Mouse (Mus musculus) midbrain, embryonic 15.5 days (tissue): ENCODE results near the gene Ech1. TPM values are rescaled to one million over a fixed set of nuclear protein-coding genes. Genes with fewer than 3 reads are reported as not detected.

ENCODE experiments used
- ATAC-seq: fragments of 200-750 bp; cut with Nextera tagmentation; replicated peaks from 2 replicates; pipeline ENCODE4 v1.8.0; 2017; ENCODE audit warnings: moderate TSS enrichment
- H3K27ac ChIP-seq: fragments of 300-500 bp; sonication (generic); 2 replicates; pipeline ENCODE4 v1.5.1; 2015; ENCODE audit warnings: mild to moderate bottlenecking, inconsistent platforms
- H3K27me3 ChIP-seq: fragments of 300-500 bp; sonication (generic); replicated peaks from 2 replicates; pipeline ENCODE4 v1.6.1; 2015; ENCODE audit warnings: inconsistent platforms
- H3K36me3 ChIP-seq: fragments of 300-500 bp; sonication (generic); replicated peaks from 2 replicates; pipeline ENCODE4 v1.6.1; 2015; ENCODE audit warnings: inconsistent platforms
- H3K4me1 ChIP-seq: fragments of 300-500 bp; sonication (generic); 2 replicates; pipeline ENCODE4 v1.6.1; 2015; ENCODE audit warnings: inconsistent platforms
- H3K4me2 ChIP-seq: fragments of 300-500 bp; sonication (generic); 2 replicates; pipeline ENCODE4 v1.6.1; 2015; ENCODE audit warnings: inconsistent platforms, mild to moderate bottlenecking, moderate library complexity
- H3K4me3 ChIP-seq: fragments of 300-500 bp; sonication (generic); 2 replicates; pipeline ENCODE4 v1.5.1; 2015; ENCODE audit warnings: mild to moderate bottlenecking, inconsistent platforms
- H3K9ac ChIP-seq: fragments of 300-500 bp; sonication (generic); 2 replicates; pipeline ENCODE4 v1.6.1; 2015; ENCODE audit warnings: mild to moderate bottlenecking, inconsistent platforms
- H3K9me3 ChIP-seq: fragments of 300-500 bp; sonication (generic); 2 replicates; pipeline ENCODE4 v1.6.1; 2016; ENCODE audit warnings: inconsistent platforms
- WGBS: fragments of 180-500 bp; shearing (Covaris S2); methylation state at CpG from one replicate; pipeline ENCODE4 v1.1.7; 2015; ENCODE audit warnings: mixed read lengths; 5-methylcytosine and 5-hydroxymethylcytosine counted together
- polyA plus RNA-seq: library from polyadenylated mRNA; unstranded; fragments of >200 nt; fragmentation: Nextera tagmentation; extraction: Ambion mirVana; gene quantifications from 2 replicates; pipeline ENCODE4 v1.2.1, GENCODE M21; 2015

Ech1 gene
- polyA plus RNA-seq, result 92.7 and 94.7 TPM in 2 replicates

DNA sequence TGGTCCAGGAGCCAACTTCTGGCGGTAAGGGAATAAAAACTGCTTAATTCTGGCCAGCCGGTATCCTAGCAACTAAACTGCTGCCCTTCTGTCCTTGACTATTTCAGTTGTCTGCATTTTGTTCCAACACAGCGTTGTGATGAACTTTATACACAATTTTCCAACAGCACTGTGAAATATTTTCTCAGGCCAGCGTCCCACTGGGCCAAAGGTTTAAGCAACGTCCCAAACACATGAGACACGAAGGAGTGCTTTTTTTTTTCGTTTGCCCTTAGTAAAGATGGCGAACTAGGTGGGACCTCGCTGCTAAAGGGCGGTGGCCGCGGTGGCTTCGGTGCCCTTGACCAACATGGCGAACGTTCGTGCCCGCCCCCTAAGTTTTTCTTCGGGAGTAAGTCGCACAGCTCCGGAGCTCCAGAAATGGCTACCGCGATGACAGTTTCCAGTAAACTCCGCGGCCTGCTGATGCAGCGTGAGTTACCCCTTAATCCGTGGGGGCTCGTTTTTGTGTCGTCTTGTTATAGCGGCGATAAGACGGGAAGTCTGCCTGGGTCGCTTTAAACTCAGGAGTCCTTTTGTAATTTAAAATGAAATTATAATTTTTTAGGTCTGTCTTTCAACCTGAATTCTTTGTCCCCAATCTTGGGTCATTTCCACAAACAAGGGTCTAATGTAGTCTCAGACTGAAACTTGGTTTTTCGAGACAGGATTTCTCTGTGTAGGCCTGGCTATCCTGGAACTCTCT lies at the start of gene Ech1:
Gene Ech1, plus strand, starts transcription at position 277 of the 745 bp plus-strand sequence.
- peak within 1 kb of the TSS; percentile 50 for H3K4me3 ChIP-seq
- H3K9ac ChIP-seq, result peak within 1 kb of the TSS; percentile 49
- peak within 1 kb of the TSS; percentile 59 for H3K4me2 ChIP-seq
- peaks cover 28% of the 10 kb centered on the region for H3K36me3 ChIP-seq
- H3K27me3 ChIP-seq, result no peaks in the 10 kb centered on the region
- peak; percentile 86 for ATAC-seq
- 2% methylated on average over 33 of the region's 33 CpGs for WGBS
- H3K4me1 ChIP-seq, result peaks cover 26% of the 10 kb centered on the region
- H3K9me3 ChIP-seq, result no peaks in the 10 kb centered on the region
- peak within 1 kb of the TSS; percentile 71 for H3K27ac ChIP-seq

- H3K4me2 ChIP-seq, result no peak overlapping the region
- H3K36me3 ChIP-seq, result peaks cover 8% of the 10 kb centered on the region; the same call in 1 of the 2 replicates
- no peak overlapping the region for H3K4me3 ChIP-seq
- peaks cover 4% of the 10 kb centered on the region; the same call in 1 of the 2 replicates for H3K4me1 ChIP-seq
- no peak for ATAC-seq
- 85% methylated on average over 9 of the region's 9 CpGs for WGBS
- no peak overlapping the region for H3K9ac ChIP-seq
- no peak overlapping the region for H3K27ac ChIP-seq
- no peaks in the 10 kb centered on the region for H3K9me3 ChIP-seq
- no peaks in the 10 kb centered on the region for H3K27me3 ChIP-seq
Observed at GRCm38 (mm10) chr7:28778825-28779224, 46.2 kb upstream of the Ech1 start.

DNA sequence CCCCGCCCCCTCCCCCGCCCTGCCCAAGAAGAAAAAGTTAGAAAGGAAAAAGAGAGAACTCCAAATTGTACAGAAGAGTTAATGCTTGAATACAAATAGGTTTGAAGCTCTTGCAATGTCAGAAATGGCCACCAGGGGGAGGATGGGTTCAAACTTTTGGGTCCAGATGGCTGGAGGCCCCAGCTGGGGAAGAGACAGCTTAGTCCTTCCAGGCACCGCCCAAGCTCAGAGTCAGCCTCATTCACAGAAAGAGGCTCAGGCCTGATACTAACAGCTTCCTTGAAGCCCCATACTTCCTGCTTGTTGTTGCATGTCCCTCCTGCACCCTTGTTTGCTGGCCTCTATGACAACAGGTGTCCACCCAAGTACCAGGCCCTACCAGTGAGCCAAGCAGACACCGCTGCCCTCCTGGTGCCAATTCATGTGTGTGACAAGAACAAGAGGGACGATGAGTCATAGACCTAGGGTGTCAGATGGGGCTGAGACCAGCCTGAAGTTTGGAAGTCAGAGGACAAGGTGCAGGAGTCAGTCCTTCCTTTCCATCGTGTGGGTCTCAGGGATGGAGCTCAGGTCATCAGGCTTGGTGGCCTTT lies 44.9 kb upstream of the Ech1 start:
- Histone ChIP-seq H3K9me3 (no peaks in the 10 kb centered on the region), H3K9ac (no peak overlapping the region), H3K36me3 (peaks cover 8% of the 10 kb centered on the region; the same call in 1 of the 2 replicates), H3K4me3 (no peak overlapping the region), H3K27ac (peak overlapping the region; percentile 31; the same call in 1 of the 2 replicates), H3K4me1 (peaks cover 4% of the 10 kb centered on the region; the same call in 1 of the 2 replicates), H3K27me3 (no peaks in the 10 kb centered on the region), H3K4me2 (no peak overlapping the region)
- 42% methylated on average over 6 of the region's 6 CpGs for WGBS
- peak; percentile 57; the same call in 1 of the 2 replicates for ATAC-seq

- Histone ChIP-seq H3K36me3 (peaks cover 8% of the 10 kb centered on the region; the same call in 1 of the 2 replicates), H3K4me1 (peaks cover 4% of the 10 kb centered on the region; the same call in 1 of the 2 replicates), H3K27ac (no peak overlapping the region), H3K9ac (no peak overlapping the region), H3K4me2 (no peak overlapping the region), H3K4me3 (no peak overlapping the region), H3K27me3 (no peaks in the 10 kb centered on the region), H3K9me3 (no peaks in the 10 kb centered on the region)
- no peak for ATAC-seq
- 80% methylated on average over 7 of the region's 7 CpGs for WGBS
Observed at GRCm38 (mm10) chr7:28780857-28781256, 44.2 kb upstream of the Ech1 start.

DNA sequence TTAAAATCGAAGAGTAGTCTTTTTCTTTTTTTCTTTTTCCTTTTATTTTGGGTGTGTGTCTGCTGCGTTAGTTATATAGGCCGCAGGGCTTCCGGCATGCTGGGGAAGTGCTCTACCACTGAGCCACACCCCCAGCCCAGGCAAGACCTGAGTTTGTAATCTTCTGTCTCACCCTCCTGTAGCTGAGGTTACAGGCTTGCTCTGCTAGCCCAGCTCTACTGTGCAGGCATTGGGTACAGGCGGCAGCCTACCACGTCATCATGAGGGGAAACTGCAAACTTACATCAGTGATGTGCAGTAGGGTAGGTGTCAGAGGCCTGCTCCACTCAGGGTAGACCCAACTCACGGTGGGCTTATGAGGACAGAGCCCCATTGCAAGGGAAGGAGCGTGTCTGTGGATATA lies 43.8 kb upstream of the Ech1 start:
- no peak overlapping the region for H3K4me3 ChIP-seq
- WGBS, result 92% methylated on average over 8 of the region's 8 CpGs
- no peak overlapping the region for H3K27ac ChIP-seq
- no peak overlapping the region for H3K9ac ChIP-seq
- ATAC-seq, result no peak
- no peaks in the 10 kb centered on the region for H3K27me3 ChIP-seq
- H3K4me2 ChIP-seq, result no peak overlapping the region
- H3K36me3 ChIP-seq, result peaks cover 8% of the 10 kb centered on the region; the same call in 1 of the 2 replicates
- peaks cover 4% of the 10 kb centered on the region; the same call in 1 of the 2 replicates for H3K4me1 ChIP-seq
- H3K9me3 ChIP-seq, result no peaks in the 10 kb centered on the region

DNA sequence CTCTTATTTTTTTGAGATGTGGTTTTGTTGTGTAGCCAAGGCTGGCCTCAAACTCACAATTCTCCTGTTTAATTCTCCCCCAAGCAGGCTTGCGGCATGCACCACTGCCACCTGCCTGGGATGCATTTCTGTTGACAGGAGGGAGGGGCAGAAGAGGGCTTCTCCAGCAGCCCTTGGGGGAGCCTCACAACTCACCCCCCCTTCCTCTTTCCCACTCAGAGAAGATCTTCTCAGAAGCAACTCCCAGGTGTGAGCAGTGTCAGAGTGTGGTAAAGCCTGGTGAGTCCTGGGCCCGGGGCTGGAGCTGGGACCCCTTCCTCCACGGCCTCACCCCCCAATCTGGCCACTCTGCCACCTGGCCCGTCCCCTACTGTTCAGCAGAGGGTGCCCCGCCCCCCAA lies 39.9 kb upstream of the Ech1 start:
- Histone ChIP-seq H3K4me3 (no peak overlapping the region), H3K9ac (no peak overlapping the region), H3K9me3 (no peaks in the 10 kb centered on the region), H3K27me3 (no peaks in the 10 kb centered on the region), H3K4me2 (no peak overlapping the region), H3K27ac (no peak overlapping the region), H3K4me1 (peaks cover 3% of the 10 kb centered on the region; the same call in 1 of the 2 replicates), H3K36me3 (peaks cover 4% of the 10 kb centered on the region; the same call in 1 of the 2 replicates)
- WGBS, result 82% methylated on average over 5 of the region's 5 CpGs
- ATAC-seq, result no peak

DNA sequence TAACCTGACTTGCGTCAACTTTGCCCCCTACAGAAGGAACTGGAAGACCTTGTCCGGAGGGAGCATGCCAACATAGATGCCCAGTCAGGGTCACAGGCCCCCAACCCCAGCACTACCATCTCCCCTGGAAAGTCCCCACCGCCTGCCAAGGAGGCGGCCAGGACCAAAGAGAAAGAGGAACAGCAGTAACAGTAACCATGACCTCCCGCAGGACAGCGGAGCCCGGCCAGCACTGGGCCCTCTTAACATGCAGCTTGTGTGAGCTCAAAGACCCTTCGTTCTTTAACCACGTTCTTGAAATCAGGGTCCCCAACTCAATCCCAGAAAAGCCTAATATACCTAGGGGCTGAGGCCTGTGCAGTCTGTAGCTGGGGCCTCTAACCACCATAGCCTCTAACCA lies 37.1 kb upstream of the Ech1 start:
- 94% methylated on average over 9 of the region's 9 CpGs for WGBS
- Histone ChIP-seq H3K4me3 (no peak overlapping the region), H3K27me3 (no peaks in the 10 kb centered on the region), H3K27ac (no peak overlapping the region), H3K9me3 (no peaks in the 10 kb centered on the region), H3K4me1 (no peaks in the 10 kb centered on the region), H3K36me3 (peaks cover 3% of the 10 kb centered on the region; the same call in 1 of the 2 replicates), H3K9ac (no peak overlapping the region), H3K4me2 (no peak overlapping the region)
- ATAC-seq, result no peak

GRCm38 (mm10) chr7:28788307-28789195 lies 36.5 kb upstream of the Ech1 start, which contains the start of gene Rinl:
Gene Rinl, plus strand, starts transcription at chr7:28788969.
- H3K27ac ChIP-seq, result no peak within 1 kb of the TSS
- H3K4me2 ChIP-seq, result no peak within 1 kb of the TSS
- 69% methylated on average over 5 of the region's 5 CpGs for WGBS
- H3K4me1 ChIP-seq, result no peaks in the 10 kb centered on the region
- no peaks in the 10 kb centered on the region for H3K27me3 ChIP-seq
- no peaks in the 10 kb centered on the region for H3K9me3 ChIP-seq
- H3K4me3 ChIP-seq, result no peak within 1 kb of the TSS
- H3K9ac ChIP-seq, result no peak within 1 kb of the TSS
- H3K36me3 ChIP-seq, result no peaks in the 10 kb centered on the region; the same call in 1 of the 2 replicates
- no peak for ATAC-seq

- no peaks in the 10 kb centered on the region; the same call in 1 of the 2 replicates for H3K36me3 ChIP-seq
- no peaks in the 10 kb centered on the region for H3K9me3 ChIP-seq
- H3K27ac ChIP-seq, result no peak overlapping the region
- no peaks in the 10 kb centered on the region for H3K4me1 ChIP-seq
- no peak overlapping the region for H3K9ac ChIP-seq
- no peak for ATAC-seq
- no peaks in the 10 kb centered on the region for H3K27me3 ChIP-seq
- H3K4me2 ChIP-seq, result no peak overlapping the region
- H3K4me3 ChIP-seq, result no peak overlapping the region
- 85% methylated on average over 3 of the region's 3 CpGs for WGBS
Observed at GRCm38 (mm10) chr7:28789235-28789634, 35.8 kb upstream of the Ech1 start.

GRCm38 (mm10) chr7:28790066-28790806 lies 34.8 kb upstream of the Ech1 start:
- no peak overlapping the region for H3K27ac ChIP-seq
- H3K27me3 ChIP-seq, result no peaks in the 10 kb centered on the region
- H3K9ac ChIP-seq, result no peak overlapping the region
- H3K4me3 ChIP-seq, result no peak overlapping the region
- no peaks in the 10 kb centered on the region for H3K9me3 ChIP-seq
- H3K36me3 ChIP-seq, result no peaks in the 10 kb centered on the region; the same call in 1 of the 2 replicates
- no peaks in the 10 kb centered on the region for H3K4me1 ChIP-seq
- 45% methylated on average over 8 of the region's 8 CpGs for WGBS
- H3K4me2 ChIP-seq, result no peak overlapping the region
- ATAC-seq, result no peak

GRCm38 (mm10) chr7:28791706-28792105 lies 33.3 kb upstream of the Ech1 start:
- Histone ChIP-seq H3K9ac (no peak overlapping the region), H3K4me1 (peaks cover 4% of the 10 kb centered on the region; the same call in 1 of the 2 replicates), H3K9me3 (no peaks in the 10 kb centered on the region), H3K27me3 (no peaks in the 10 kb centered on the region), H3K4me2 (no peak overlapping the region), H3K36me3 (no peaks in the 10 kb centered on the region; the same call in 1 of the 2 replicates), H3K4me3 (no peak overlapping the region), H3K27ac (no peak overlapping the region)
- ATAC-seq, result no peak
